Comparison of ENCODE assay signal across 17 mouse cellular contexts in the genomic region with DNA sequence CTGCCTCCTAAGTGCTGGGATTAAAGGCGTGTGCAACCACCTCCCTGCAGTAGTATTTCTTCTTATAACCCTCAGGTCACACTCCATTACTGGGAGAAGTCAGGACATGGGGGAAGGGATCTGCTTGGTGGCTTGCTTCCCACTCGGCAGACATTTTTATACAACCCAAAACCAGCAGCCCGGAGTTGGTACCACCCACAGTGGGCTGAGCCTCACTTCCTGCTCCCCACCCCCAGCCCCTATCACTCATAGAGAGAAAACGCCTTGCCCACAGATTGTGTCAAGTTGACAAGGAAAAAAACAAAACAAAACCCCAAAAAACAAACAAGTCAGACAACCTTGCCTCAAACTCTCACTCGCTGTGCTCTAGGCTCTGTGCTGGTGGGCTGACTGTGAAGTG. TPM values are rescaled to one million over a fixed set of nuclear protein-coding genes. Genes with fewer than 3 reads are reported as not detected.
DNase-seq lines count a peak whose midpoint lies in the region; TF ChIP-seq lines count a peak whose summit lies in the region.
"Had no signal": no experiment of that assay in that cellular context is flagged by ENCODE, and none has a peak within 500 bp of the region (broad histone marks: within the 10 kb centered on the region; RNA-seq: fewer than 3 reads in every experiment).

No protein-coding gene starts in this region.

- no peak for TF ChIP-seq CTCF in layer of hippocampus, adult 2 months (conservative IDR thresholded peaks at IDR 0.05)
- TF ChIP-seq CTCF in left cerebral cortex, adult 2 months (IDR thresholded peaks at IDR 0.05): no peak

- intact Hi-C loops in left cerebral cortex, adult 2 months (cut with DNase I): no loop called here

- H3K4me3 ChIP-seq in layer of hippocampus, adult 2 months: no peak overlapping the region
- H3K4me3 ChIP-seq in left cerebral cortex, adult 2 months: no peak overlapping the region
- H3K4me3 ChIP-seq: embryonic facial prominence, embryonic 10.5 days had no signal

- peak overlapping the region; percentile 15; the same call in 1 of the 2 replicates for H3K27ac ChIP-seq in layer of hippocampus, adult 2 months
- H3K27ac ChIP-seq in left cerebral cortex, adult 2 months: no peak overlapping the region
- H3K27ac ChIP-seq: embryonic facial prominence, embryonic 10.5 days; hindbrain, postnatal 0 days had no signal

- DNase-seq in layer of hippocampus, adult 2 months (ENCODE audit: low spot score in 2 of 2): no peak
- DNase-seq in layer of hippocampus, postnatal 25 days (ENCODE audit: extremely low spot score in 1 of 2, low spot score in 1 of 2): no peak
- peak; percentile 73 for DNase-seq in CD4-positive, CD25-positive, alpha-beta regulatory T cell, adult 2 months (ENCODE audit: low read depth, low spot score)
- DNase-seq in T-cell, adult 2 months (ENCODE audit: low spot score): peak; percentile 53
- peak; percentile 68 for DNase-seq in lung, postnatal 36 days
- DNase-seq in left cerebral cortex, adult 2 months (ENCODE audit: extremely low spot score in 1 of 2, low spot score in 2 of 2): no peak
- no peak for DNase-seq in c-Kit-positive CD71-positive TER-119-positive erythroid progenitor cells, embryonic 14.5 days (ENCODE audit: low spot score)
- no peak for DNase-seq in left cerebral cortex, adult 18-20 months (ENCODE audit: low spot score in 2 of 2)
- DNase-seq: adrenal gland, postnatal 10 days; cerebellum, adult 11 months; gastrocnemius, postnatal 25 days; kidney, postnatal 14 days; lung, embryonic 14.5 days; spleen, adult 18-20 months had no signal

RNA-seq across cellular contexts. Expression of a gene that starts 21.2 kb away (rescaled TPM):
- 1,000 to 10,000 TPM; 1,218 to 1,292 TPM for total RNA-seq in layer of hippocampus, adult 2 months (2021)
- total RNA-seq in layer of hippocampus, postnatal 25 days (2021): 1,000 to 10,000 TPM; 1,286 to 1,307 TPM
- total RNA-seq in left cerebral cortex, adult 2 months (2021): 1,000 to 10,000 TPM; 1,191 to 1,224 TPM
- total RNA-seq in left cerebral cortex, adult 18-20 months (2021): 1,000 to 10,000 TPM; 1,157 to 1,215 TPM

RNA-seq across cellular contexts. Expression of a gene that starts 25.5 kb away (rescaled TPM):
- 10 to 100 TPM; 15.4 to 16.8 TPM for total RNA-seq in layer of hippocampus, adult 2 months (2021)
- total RNA-seq in layer of hippocampus, postnatal 25 days (2021): 10 to 100 TPM in 1 of 2 experiments, 1 to 10 TPM in 1; 7.7 to 14.4 TPM
- total RNA-seq in left cerebral cortex, adult 2 months (2021): 10 to 100 TPM; 19.2 to 19.3 TPM
- 10 to 100 TPM; 16.5 to 31.4 TPM for total RNA-seq in left cerebral cortex, adult 18-20 months (2021)
- total RNA-seq: MEL had no signal

Comparison
In these comparisons a context has a peak if more than half of its experiments do, and no peak if none do; other contexts are left out.
1. DNase-seq: peak in CD4-positive, CD25-positive, alpha-beta regulatory T cell, adult 2 months (single experiment), T-cell, adult 2 months (single experiment) and lung, postnatal 36 days (single experiment); none in layer of hippocampus, adult 2 months (0 of 2), layer of hippocampus, postnatal 25 days (0 of 2), left cerebral cortex, adult 2 months (0 of 2), c-Kit-positive CD71-positive TER-119-positive erythroid progenitor cells, embryonic 14.5 days (single experiment) and left cerebral cortex, adult 18-20 months (0 of 2).